Mouse (Mus musculus) cerebellum, postnatal 14 days (tissue): ENCODE data around the gene Bhmt2.

ENCODE experiments used
- DNase-seq, 2 experiments: peaks; one replicate each; pipeline ENCODE4 v3.0.0; 2021; ENCODE audit warnings: mixed read lengths in 2 of 2

Gene Bhmt2

DNA sequence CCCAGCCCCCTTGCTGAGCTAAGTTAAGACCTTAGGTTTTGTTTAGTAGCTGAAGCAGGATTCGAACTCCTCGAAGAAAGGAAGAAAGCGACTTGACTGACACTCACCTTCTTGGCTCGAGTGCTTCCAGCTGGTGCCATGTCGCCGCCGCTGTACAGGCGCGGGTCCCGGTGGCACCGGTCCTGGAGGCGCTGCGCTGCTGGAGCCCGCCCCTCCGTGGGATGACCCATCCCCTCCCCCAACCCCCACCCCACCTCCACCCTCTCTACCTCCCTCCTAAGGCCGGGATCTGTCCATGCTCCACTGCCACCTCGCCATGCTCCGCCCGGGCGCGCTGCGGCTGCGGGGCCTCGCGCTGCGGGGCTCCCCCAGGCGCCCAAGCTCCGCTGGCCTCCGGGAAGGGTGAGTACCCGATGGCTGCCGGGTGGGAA is at the start of gene Bhmt2, which contains the start of gene Dmgdh:
Bhmt2 (minus strand) TSS at position 172 of the 431 bp plus-strand sequence.
Dmgdh (plus strand) TSS at position 303 of the 431 bp plus-strand sequence.
- no peak for DNase-seq

DNA sequence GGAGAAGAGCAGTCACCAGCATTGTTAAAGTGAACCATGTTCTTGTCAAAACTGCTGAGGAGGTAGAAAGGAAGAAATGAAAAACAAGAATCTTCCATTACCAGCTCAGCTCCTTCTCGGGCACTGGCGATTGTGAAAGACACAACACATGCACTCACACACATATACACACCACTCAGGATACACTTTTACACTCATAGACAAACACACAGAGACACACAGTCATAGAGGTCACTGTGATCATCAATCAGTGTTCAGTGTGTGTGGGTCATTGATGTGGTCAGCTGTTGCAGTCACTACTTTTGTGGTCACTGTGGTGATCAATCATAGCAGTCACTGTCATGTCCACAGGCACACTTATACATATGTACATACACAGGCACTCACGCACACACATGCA is 49.4 kb upstream of the Bhmt2 start:
- DNase-seq, result no peak

DNA sequence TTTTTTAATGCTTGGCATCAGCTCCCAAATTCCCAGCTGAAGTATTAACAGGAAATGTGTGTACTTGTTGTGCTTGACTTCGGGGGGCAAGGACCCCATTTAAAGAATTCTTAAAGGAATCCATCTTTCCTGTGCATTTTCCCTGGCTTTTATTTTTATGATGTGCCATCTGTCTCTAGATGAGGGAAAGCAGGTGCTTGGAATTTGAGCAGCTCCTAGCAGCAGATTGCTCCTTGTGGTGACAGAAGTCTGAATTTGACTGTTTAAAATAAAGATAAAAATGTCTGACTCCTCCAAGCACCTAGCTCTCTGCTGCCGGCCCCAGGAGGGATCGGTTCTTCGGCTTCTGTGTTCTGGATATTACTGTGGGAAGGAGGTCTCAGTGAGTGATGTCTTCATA is 47.8 kb upstream of the Bhmt2 start:
- DNase-seq, result no peak

DNA sequence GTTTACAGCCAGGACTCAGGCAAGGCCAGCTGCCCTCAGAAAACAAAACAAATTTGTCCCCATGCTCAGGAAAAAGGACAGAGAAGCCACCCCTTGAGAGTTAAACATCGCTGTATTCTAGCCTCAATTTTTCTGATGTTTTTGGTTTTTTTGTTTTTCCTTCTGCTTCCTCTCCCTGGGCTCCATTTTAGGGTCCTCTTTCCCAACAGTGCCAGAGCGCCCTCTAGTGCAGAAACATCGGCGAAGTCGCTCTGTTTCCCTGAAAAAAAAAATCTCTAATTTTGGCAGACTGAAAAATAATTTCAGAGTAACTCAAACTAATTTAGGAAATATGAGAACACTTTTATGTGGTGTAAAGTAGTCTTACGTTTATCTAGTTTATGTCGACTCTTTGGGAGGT is 44.8 kb upstream of the Bhmt2 start:
- DNase-seq, result peak; percentile 85 to 94

DNA sequence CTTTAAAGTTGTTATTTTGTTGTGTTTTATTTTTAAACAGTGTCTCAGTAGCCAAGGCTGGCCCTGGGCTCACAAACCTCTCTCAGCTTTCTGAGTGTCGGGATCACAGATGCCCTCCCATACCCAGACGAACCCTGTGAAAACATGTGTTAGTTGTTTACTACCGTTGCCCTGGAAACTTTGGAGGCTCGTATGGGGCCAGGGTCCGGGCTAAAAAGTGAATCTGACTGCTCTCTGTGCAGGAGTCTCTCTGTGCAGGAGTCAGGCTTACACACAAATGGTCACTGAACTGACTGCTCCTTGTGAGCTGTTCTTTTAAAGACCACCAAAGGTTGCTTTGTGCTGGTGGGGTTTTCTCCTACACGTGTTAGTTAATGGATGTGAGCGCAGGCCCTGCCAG is 43.0 kb upstream of the Bhmt2 start:
- DNase-seq, result no peak

DNA sequence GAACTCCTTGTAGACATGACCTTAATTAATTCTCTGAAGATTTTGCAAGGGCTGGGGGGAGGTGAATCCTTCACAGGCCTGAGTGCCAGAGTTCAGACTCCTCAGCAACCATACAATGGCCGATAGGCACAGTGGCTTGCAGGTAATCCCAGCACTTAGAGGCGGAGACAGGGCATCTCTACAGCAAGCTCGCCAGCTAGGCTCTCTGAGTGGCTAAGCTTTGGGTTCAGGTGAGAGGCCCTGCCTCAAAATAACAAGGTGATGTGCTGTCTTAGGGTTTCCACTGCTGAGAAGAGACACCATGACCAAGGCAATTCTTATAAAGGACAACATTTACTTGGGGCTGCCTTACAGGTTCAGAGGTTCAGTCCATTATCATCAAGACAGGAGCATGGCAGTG is 39.7 kb upstream of the Bhmt2 start:
- DNase-seq, result no peak

DNA sequence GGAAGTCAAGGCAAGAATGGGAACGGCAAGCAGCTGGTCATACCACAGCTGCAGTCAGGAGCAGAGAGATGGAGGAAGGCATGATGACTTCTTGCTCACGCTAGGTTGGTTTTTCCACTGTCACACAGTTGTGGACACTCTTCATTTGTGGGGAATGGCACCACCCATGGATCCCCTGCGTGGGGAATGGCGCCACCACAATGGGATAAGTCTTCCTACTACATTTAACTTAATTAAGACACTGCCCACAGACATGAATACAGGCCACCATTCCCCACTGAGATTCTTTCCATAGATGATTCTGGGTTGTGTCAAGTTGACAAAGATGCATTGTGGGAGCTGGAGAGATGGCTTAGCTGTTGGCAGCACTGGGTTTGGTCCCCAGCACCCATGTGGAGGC is 38.3 kb upstream of the Bhmt2 start:
- no peak for DNase-seq

DNA sequence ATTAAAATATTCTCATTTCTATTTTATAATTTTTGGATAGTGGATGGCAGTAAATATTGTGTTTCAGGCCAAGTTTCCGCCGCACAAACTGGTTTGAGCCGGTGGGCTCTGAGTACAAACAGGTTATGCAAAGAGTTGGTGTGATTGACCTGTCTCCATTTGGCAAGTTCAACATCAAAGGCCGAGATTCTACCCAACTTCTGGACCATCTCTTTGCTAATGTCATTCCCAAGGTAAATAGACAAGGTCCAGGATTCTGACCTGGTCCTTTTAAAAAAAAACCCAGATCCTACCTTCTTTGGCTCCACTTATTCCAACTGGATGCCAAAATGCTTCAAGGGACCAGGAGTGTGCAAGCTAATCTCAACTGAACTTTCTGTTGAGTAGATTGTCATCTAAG is 37.1 kb upstream of the Bhmt2 start:
- DNase-seq, result no peak

DNA sequence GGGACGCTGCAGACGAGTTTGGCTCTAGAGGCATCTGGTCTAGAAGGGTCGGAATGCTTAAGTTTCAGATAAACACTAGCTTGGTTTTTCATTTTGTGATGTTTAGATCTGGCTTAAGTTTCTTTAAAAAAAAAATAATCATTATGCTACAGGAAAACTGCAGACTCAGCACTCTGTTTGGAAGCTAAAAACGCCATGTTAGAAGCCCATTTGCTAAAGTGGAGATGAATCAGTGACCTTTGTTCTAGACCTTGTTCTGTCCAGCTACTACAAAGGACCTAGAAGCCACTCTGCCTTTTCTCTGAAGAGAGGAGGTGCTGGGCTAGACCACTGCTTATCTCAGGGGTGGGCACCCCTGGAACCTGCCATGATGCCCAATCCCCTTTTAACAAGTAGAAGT is 36.2 kb upstream of the Bhmt2 start:
- no peak for DNase-seq

DNA sequence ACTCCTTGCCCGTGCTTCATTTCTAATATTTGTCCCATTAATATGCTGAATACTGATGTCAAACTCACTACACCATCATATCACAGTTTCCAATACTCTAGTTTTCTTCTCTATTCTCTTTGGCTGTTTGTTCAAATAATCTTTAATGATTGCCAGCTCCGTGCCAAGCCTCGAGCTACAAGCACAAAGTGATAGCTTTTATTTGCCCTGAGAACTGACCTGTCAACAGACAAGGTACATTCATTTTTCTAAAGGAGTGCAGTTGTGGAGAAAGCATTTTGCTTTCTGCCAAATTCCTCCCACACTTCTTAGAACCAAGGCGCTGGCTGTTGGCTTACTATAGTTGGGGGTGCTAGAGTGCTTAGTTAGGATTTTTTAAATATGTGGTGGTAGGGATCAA is 33.2 kb upstream of the Bhmt2 start:
- DNase-seq, result no peak

DNA sequence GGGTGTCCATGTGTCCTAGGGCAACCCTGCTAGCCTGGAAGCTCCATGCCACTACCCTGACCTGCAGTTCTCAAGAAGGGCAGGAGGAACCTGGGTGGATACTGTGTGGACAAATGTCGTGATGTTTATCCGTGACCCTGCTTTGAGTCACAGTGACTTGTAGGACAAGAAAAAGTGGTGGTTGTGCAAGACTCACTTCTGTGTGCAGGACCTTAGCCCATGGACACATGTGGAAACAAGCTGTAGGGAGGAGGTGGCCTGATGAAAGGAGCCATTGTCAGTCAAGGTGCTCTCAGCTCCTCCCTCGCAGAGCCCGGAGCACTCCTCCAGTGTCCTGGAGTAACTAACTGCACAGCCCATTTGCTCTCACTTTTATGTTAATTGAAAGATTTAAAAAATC is 31.6 kb upstream of the Bhmt2 start:
- DNase-seq, result no peak

DNA sequence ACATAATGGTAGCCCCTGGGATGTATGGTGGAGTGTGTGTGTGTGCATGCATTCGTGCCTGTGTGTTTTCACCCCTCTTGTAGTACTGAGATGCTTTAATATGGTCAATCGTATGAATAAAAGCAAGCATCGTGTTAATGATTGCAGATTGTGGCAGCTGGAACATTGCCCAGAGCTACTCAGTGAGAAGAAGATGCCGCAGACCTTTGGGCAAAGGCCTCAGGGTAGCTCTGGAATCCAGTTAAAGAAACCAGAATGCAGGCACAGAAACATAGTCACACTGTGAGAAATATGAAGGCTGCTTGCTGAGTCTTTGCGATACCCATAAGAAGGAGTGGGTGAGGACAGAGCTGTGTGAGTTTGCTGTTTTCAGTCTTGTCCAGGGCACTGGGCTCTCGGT is 24.8 kb upstream of the Bhmt2 start:
- DNase-seq, result peak; percentile 19 to 20

DNA sequence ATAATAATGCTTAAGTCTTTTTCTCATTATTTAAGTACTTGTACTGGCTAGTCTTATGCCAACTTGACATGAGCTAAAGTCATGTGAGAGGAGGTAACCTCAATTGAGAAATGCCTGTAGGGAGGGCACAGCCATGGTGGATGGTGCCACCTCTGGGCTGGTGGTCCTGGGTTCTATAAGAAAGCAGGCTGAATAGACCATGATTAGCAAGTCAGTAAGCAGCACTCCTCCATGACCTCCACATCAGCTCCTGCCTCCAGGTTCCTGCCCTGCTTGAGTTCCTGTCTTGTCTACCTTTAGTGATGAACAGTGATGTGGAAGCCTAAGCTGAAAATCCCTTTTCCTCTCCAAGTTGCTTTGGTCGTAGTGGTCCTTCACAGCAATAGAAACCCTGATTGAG is 16.7 kb upstream of the Bhmt2 start:
- DNase-seq, result no peak

DNA sequence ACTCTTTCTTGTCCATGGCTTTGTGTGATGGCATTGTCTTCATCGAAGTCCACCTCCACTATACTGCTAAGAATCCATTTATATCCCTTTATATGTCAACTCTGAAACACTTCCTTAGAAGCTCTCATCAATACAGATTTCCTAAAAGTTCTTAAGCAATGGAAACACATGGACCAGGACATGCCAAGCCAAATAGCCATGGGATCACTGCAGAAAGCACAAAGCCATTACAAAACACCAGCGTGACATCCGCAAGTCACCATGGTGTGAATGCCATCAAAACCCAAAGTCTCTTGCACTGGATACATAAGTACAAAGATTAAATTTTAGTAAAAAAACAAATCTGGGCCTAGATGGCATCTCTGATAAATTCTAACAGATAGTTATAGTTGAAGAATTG is 15.5 kb upstream of the Bhmt2 start:
- no peak for DNase-seq

DNA sequence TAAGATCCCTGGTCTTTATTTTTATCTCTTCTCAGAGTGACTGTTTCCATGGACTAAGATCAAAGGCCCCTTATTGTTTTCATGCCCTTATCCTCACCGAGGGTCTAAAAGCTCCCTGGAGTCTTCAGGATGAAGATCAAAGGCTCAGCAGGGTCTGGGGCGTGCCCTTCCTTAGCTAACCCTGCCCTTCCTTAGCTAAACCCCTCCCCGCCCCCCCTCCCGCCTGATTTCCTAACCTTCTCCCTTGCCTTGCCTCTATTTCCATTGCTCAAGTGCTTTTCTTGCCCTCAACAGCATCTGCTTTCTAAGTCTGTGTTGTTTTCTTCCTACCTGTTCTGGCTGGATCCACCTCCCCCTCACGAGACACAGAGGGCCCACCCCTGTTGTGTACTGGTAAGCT is 13.2 kb upstream of the Bhmt2 start:
- no peak for DNase-seq

DNA sequence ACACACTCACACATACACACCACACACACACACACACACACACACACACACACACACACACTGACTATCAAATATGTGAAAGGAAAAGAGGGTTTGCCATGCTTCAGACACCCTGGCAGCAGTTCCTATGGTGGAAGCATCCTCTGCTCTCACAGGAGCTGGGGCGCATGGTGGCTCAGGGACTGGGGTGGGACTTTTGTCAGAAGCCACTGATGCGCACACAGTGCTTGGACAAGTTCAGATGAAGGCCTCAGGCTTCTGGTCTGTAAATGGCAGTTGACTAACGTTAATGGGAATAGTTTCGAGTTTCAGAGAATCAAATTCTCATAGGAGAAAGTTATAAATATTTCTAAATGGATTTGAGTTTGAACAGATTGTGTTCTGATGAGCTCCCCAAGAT is 11.1 kb upstream of the Bhmt2 start:
- no peak for DNase-seq

DNA sequence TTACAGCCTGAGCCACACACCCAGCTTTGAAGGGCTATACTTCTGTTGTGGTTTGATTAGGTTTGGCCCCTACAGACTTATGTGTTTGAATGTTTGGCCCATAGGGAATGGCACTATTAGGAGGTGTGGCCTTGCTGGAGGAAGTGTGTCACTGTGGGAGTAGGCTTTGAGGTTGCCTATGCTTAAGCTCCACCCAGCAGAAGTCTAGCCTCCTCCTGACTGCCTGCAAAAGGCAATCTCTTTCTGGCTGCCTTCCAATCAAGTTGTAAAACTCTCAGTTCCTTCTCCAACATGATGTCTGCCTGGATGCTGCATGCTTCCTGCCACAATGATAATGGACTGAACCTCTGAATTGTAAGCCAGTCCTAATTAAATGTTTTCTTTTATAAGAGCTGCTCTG is 9.2 kb upstream of the Bhmt2 start:
- DNase-seq, result no peak

DNA sequence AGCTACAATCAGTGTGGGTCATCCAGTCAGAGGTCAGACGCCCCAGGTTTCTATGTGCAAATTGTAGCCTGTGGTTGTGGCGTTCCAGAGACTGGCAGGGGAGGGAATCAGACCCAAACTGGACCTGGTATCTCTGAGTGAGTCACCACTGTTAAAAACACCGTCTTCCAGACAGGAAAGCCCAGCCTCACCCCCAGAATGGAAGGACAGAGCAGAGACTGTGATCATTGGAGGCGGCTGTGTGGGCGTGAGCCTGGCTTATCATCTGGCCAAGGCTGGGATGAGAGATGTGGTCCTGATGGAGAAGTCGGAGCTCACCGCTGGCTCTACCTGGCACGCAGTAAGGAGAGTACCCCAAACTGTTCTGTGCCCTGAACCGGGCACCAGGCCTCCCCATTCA is 2.8 kb upstream of the Bhmt2 start:
- no peak for DNase-seq

DNA sequence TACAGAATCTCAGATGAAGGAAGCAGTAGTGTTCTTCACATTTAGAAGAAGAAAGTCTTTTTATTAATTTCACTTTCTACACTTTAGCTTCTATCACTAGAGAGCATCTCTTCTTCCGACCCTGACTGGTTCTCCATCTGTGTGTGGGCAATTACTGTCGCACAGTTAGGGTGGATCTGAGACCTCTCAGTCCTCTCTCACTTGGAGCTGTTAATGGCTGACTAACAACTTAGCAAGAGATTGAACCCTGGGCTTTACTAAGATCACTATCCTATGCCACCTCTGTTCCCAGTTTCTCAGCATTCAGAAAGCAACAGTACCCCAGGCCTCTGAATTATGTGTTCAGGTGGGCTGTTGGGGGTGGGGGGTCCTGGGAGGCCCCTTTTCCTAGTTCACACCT is 806 bp downstream of the Bhmt2 start:
- no peak for DNase-seq

DNA sequence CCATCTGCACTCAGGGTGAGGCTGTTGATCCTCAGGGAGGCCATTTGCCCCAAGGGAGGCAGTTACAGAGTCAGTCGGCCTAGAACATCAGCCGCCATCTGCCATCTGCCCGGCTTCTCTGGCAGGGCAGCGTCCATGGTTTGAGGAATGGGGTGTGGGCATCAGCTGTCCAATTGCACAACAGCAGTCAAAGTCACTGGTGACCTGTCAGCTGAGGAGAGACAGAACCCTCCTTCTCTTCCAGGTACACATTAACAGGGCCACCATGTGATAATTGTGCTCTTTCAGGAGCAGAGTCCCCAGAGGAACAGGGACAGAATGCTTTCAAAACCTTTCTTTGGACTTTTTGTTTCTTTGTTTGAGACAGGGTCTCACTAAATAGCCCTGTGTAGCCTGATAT is 1.7 kb downstream of the Bhmt2 start:
- no peak for DNase-seq

DNA sequence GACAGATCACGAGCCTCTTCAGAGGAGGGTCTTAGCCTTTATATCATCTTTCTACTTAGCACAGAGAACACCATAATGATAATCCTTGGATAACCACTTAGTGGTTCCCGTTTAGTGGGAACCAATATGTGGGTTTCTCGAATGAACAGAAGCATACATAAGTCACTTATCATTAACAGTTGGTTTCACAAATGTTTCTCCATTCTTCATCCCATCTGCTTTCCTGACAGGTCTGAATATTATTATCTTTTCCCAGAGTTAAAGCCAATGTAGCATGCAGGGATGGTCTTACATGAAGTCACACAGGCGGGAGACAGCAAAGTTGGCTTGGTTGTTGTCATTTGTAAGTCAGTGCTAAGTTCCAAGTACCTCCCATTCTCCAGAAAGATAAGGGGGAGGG is 6.5 kb downstream of the Bhmt2 start:
- no peak for DNase-seq

DNA sequence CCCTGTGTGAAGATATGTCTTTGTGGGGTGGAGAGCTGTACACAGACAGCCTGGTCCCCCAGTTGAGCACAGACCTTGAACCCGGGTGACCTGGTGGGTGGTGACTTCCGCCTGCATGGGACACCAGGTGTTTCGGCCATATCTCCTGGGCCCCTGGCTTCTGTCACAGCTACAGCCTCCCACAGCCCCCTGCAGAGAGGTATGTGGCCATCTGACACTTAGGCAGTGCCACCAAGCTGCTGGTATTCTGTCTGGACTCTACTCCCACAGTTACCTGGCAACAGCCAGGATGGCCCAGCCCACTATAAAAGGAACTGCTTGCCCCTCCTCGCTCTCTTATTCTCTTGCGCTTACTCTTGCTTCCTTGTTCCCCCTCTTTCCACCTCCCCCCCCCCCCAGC is 16.2 kb downstream of the Bhmt2 start:
- peak; percentile 42 to 43 for DNase-seq

DNA sequence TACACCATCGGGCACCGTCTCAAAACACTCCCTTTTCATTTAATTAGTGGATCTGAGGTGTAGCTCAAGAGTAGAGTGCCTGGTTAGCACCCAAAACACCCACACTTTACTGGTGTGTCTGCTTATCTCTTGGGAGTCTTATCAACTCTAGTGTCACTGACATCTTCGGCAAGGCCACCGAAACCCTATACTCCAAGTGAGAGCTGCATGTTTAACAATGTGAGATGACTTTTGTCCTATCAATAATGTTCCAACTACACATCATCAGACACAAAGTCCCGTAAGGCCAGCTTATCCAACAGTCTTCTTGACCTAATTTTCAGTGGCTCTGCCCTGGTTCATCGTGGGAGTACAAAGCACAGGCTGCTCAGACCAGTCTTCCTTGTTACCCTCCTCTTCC is 20.7 kb downstream of the Bhmt2 start:
- DNase-seq, result no peak

DNA sequence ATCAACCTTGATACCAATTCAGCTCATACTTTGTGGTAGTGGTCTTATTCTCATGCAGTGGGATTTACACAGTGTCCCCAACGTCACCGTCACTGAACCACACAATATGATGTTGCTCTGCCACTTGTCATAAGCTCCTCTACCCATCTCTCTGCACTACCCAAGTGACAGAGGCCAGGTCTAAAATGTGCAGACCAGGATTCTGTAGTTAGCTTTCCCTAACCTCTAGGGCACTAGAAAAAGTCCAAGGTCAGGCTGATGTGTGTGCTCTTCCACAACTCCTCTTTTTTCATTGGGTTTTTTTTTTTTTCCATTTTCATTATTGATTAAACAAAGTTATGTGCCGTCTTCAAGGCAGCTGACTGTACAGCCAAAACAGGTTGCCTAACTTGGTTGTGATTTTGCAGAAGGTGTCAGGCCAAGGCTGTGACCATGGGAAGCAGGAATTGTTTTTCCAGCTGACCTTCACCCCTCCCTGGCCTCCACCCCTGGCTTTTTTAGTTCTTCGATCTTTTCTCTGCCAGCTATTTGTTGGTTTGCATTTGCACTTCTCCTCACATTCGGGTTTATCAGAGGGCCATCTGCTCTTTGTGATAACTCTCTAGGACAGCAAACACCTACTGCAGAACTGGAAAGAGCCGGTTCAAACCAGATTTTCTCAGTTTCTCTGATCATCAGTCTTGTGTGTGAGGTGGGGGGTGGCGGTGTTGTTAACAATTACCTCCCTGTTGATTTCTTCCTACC is 25.5 kb downstream of the Bhmt2 start:
- no peak for DNase-seq

DNA sequence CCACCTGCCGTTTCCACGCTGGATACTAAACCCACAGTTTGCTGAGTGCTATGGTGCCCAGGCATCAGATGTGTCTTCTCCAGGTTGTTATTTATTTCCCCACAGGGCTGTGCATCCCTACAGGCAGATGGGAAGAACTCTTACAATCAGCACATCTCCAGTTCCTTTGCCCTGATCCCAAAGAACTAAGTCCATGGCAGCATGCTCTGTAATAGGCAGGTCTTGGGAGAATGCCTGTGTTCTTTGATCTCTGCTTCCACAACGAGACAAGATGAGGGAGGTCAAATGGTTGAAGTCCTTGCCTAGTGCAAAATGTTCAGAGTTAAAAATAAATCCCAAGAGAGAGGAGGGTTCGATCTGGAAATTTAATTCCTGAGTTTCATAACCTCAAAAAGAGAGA is 34.5 kb downstream of the Bhmt2 start:
- no peak for DNase-seq
